Mouse (Mus musculus) testis, adult 2 months (tissue): ENCODE measurements around the gene Ralgapa2.

ENCODE experiments used
- CTCF ChIP-seq: fragments of 200-500 bp; IDR thresholded peaks from 2 replicates; pipeline ENCODE4 v1.5.1; 2012; ENCODE audit warnings: low read depth, mild to moderate bottlenecking, inconsistent platforms, low read length, moderate library complexity; ENCODE audit not compliant: control insufficient read depth, insufficient read depth, insufficient replicate concordance
- POLR2A ChIP-seq: fragments of 200-500 bp; IDR thresholded peaks from 2 replicates; pipeline ENCODE4 v1.6.1; 2012; ENCODE audit warnings: low read depth, mild to moderate bottlenecking, inconsistent platforms, low read length, moderate library complexity; ENCODE audit not compliant: control insufficient read depth

GRCm38 (mm10) chr2:146477491-146477890 lies 34.7 kb downstream of the Ralgapa2 start:
- no peak for TF ChIP-seq POLR2A
- no peak for TF ChIP-seq CTCF
